ENCODE assay signal across 8 mouse cellular contexts in genomic region chr9:65826226-65826587, GRCm38 (mm10). TPM values are rescaled to one million over a fixed set of nuclear protein-coding genes. Genes with fewer than 3 reads are reported as not detected.
DNase-seq lines count a peak whose midpoint lies in the region; ATAC-seq and TF ChIP-seq lines count a peak whose summit lies in the region.

No protein-coding gene starts in this region.

- no peak for TF ChIP-seq EP300 in CH12.LX (IDR thresholded peaks at IDR 0.05; ENCODE audit: low read length)

- no peak for TF ChIP-seq RAD21 in CH12.LX (IDR thresholded peaks at IDR 0.05; ENCODE audit: low read depth, low read length)

- peaks cover 22% of the 10 kb centered on the region for H3K79me2 ChIP-seq in CH12.LX (replicated peaks; ENCODE audit: control insufficient read depth, extremely low read depth, insufficient read depth, poor library complexity, severe bottlenecking)

- H3K4me1 ChIP-seq in CH12.LX (ENCODE audit: control insufficient read depth in 1 of 2, insufficient read depth in 2 of 2), result peaks cover 9 to 60% of the 10 kb centered on the region in 2 experiments
- H3K4me1 ChIP-seq in hindbrain, embryonic 13.5 days (replicated peaks), result peaks cover 50% of the 10 kb centered on the region

- H3K36me3 ChIP-seq in CH12.LX (replicated peaks in 1 of 2; ENCODE audit: control insufficient read depth in 1 of 2, insufficient read depth in 1 of 2, low read length in 1 of 2), result no peaks in the 10 kb centered on the region
- H3K36me3 ChIP-seq in hindbrain, embryonic 13.5 days, result no peaks in the 10 kb centered on the region

- peak overlapping the region; percentile 90 for H3K4me2 ChIP-seq in CH12.LX (ENCODE audit: insufficient read depth, low read depth, poor library complexity, severe bottlenecking)
- H3K4me2 ChIP-seq in hindbrain, embryonic 13.5 days, result peak overlapping the region; percentile 67

- TF ChIP-seq POLR2A in CH12.LX (IDR thresholded peaks at IDR 0.05; ENCODE audit: low read depth, low read length), result no peak

- H3K27me3 ChIP-seq in CH12.LX (replicated peaks), result no peaks in the 10 kb centered on the region
- 0 out of 2 replicates have a peak, but pooled peaks cover 2% of the 10 kb centered on the region for H3K27me3 ChIP-seq in hindbrain, embryonic 13.5 days

- TF ChIP-seq CTCF in CH12.LX (conservative IDR thresholded peaks at IDR 0.05 in 1 of 2, IDR thresholded peaks at IDR 0.05 in 1 of 2; ENCODE audit: low read depth in 2 of 2, low read length in 2 of 2), result no peak

- H3K4me3 ChIP-seq in CH12.LX (replicated peaks in 1 of 3; ENCODE audit: low read depth in 2 of 3, low read length in 2 of 3, poor library complexity in 1 of 3), result peak overlapping the region; percentile 65 to 84 (median 84)
- H3K4me3 ChIP-seq in hindbrain, embryonic 13.5 days, result peak overlapping the region; percentile 86

- 0% methylated on average over 4 of the region's 4 CpGs for WGBS in hindbrain, embryonic 13.5 days

- peak overlapping the region; percentile 89 for H3K9ac ChIP-seq in CH12.LX (ENCODE audit: insufficient read depth, low read depth)
- peak overlapping the region; percentile 97 for H3K9ac ChIP-seq in hindbrain, embryonic 13.5 days

- dilution Hi-C loops in CH12.LX (cut with MboI; ENCODE audit: extremely low pct_ligation_motif_present, extremely low pct_unique_long_range_greater_than_20kb, low sequenced_read_pairs), result no loop called here

- in situ Hi-C loops in CH12.LX (cut with MboI; ENCODE audit: low pct_ligation_motif_present, low pct_unique_long_range_greater_than_20kb, low sequenced_read_pairs), result loop anchor here (5.0 kb wide), 1 partner anchor 154 kb away; no protein-coding TSS in a partner anchor

- peak; percentile 74 for DNase-seq in embryo, embryonic 10 days (ENCODE audit: low spot score)
- DNase-seq in embryo, embryonic 10.5 days (ENCODE audit: low spot score), result no peak
- no peak for DNase-seq in CH12.LX (ENCODE audit: extremely low read depth)
- DNase-seq in embryo, embryonic 11 days, result peak; percentile 63
- DNase-seq in lung, postnatal 36 days, result peak; percentile 36
- no peak for DNase-seq in gastrocnemius, postnatal 14 days
- no peak for DNase-seq in left cerebral cortex, adult 11 months (ENCODE audit: low spot score)

- peak; percentile 49 for ATAC-seq in hindbrain, embryonic 13.5 days (ENCODE audit: low FRiP score)

- no peaks in the 10 kb centered on the region for H3K9me3 ChIP-seq in CH12.LX (replicated peaks; ENCODE audit: low read length)
- no peaks in the 10 kb centered on the region for H3K9me3 ChIP-seq in hindbrain, embryonic 13.5 days

- H3K27ac ChIP-seq in CH12.LX (ENCODE audit: insufficient read depth, low read depth), result no peak overlapping the region
- H3K27ac ChIP-seq in hindbrain, embryonic 13.5 days, result peak overlapping the region; percentile 99

- intact Hi-C loops in gastrocnemius, postnatal 14 days (cut with DNase I; ENCODE audit: low total_unique reads), result no loop called here

TF ChIP-seq in CH12.LX, 34 proteins besides CTCF, POLR2A, EP300 and RAD21:
- TF ChIP-seq MAFK (IDR thresholded peaks at IDR 0.05; ENCODE audit: insufficient replicate concordance, low read length), result no peak
- TF ChIP-seq IRF4 (IDR thresholded peaks at IDR 0.05; ENCODE audit: low read depth, low read length), result no peak
- no peak for TF ChIP-seq TBP (conservative IDR thresholded peaks at IDR 0.05; ENCODE audit: low read depth, low read length)
- no peak for TF ChIP-seq POLR2AphosphoS2 (IDR thresholded peaks at IDR 0.05; ENCODE audit: low read depth, low read length)
- TF ChIP-seq CHD2 (IDR thresholded peaks at IDR 0.05; ENCODE audit: low read length), result no peak
- TF ChIP-seq JUND (conservative IDR thresholded peaks at IDR 0.05; ENCODE audit: low read depth, low read length), result no peak
- TF ChIP-seq MXI1 (IDR thresholded peaks at IDR 0.05; ENCODE audit: low read depth, low read length), result no peak
- TF ChIP-seq NELFE (IDR thresholded peaks at IDR 0.05; ENCODE audit: low read depth, low read length), result no peak
- TF ChIP-seq PAX5 (IDR thresholded peaks at IDR 0.05; ENCODE audit: low read length), result no peak

RNA-seq across cellular contexts. Expression of gene Zfp609, which starts 1.2 kb away (rescaled TPM):
- 3.2 and 3.5 TPM in 2 replicates for total RNA-seq in CH12.LX (2012; rRNA removed)
- 1.2 and 1.5 TPM in 2 replicates for total RNA-seq in CH12.LX (2014; rRNA removed)
- polyA plus RNA-seq in CH12.LX (2012; ENCODE audit: insufficient read length, low read depth), result 14.6 and 15.4 TPM in 2 replicates
- 9.3 and 9.7 TPM in 2 replicates for polyA plus RNA-seq in hindbrain, embryonic 13.5 days (2015; fragmentation: Nextera tagmentation; extraction: Ambion mirVana)
- total RNA-seq in gastrocnemius, postnatal 14 days (2021), result 10 to 100 TPM; 15.8 to 18.8 TPM

Comparison
In these comparisons a context has a peak if more than half of its experiments do, and no peak if none do; other contexts are left out.
1. DNase-seq: peak in embryo, embryonic 10 days (single experiment), embryo, embryonic 11 days (single experiment) and lung, postnatal 36 days (single experiment); none in embryo, embryonic 10.5 days (single experiment), CH12.LX (single experiment), gastrocnemius, postnatal 14 days (single experiment) and left cerebral cortex, adult 11 months (single experiment).